Mouse (Mus musculus): ENCODE data around the gene Dffa. TPM values are rescaled to one million over a fixed set of nuclear protein-coding genes. Genes with fewer than 3 reads are reported as not detected.

Dffa gene
- polyA plus RNA-seq, 1 experiment = 19.0 TPM

Other genes starting within 250 kb of the Dffa start
- gene Pex14, start 4.3 kb upstream of the Dffa start, polyA plus RNA-seq (2012; rRNA removed) = 27.1 and 32.5 TPM in 2 replicates
- gene Cort, start 22.6 kb downstream of the Dffa start, polyA plus RNA-seq (2012; rRNA removed) = 0.14 TPM in 1 of 2 replicates, not detected in the other
- 4.9 and 5.1 TPM in 2 replicates for gene Cenps, start 33.5 kb downstream of the Dffa start, polyA plus RNA-seq (2012; rRNA removed)
- 273 and 306 TPM in 2 replicates for gene Pgd, start 62.6 kb downstream of the Dffa start, polyA plus RNA-seq (2012; rRNA removed)
- gene Kif1b, start 203.5 kb downstream of the Dffa start, polyA plus RNA-seq (2012; rRNA removed) = 12.7 and 30.6 TPM in 2 replicates

Measured in large intestine, adult 2 months (tissue).